Mouse (Mus musculus): Measurements from ENCODE around the gene Hspbap1.

DNA sequence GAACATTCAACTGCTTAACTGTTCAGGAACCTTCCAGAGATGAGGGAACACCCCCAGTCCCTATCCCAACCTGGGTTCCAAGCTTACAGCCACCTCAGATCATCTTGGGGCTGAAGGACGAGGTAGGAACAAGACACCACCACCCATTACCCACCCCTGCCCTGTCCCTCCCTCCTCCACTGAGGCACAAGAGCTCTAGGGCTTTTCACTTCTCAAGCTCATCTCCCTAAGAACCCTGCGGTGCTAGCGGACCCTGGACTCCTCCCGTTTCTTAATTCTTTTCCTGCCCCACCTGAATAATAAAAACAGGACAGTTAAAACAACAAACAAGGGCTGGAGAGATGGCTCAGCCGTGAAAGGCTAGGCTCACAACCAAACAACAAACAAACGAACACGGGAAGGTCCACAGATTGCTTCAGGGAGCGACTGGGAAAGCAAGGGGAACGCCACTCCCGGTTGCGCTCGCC, 100.4 kb downstream of the Hspbap1 start:
- TF ChIP-seq GATA1 (IDR thresholded peaks at IDR 0.05; ENCODE audit: low read length) (no peak), TAL1 (IDR thresholded peaks at IDR 0.05; ENCODE audit: low read length) (no peak)

All from erythroblast, embryonic 14.5 days (primary cell).